Mouse (Mus musculus): ENCODE measurements at regions not wholly inside any gene's neighbourhood (a gene's known extent, or its start where the extent isn't known, plus 50 kb on each side); places are given as distances from the start of the nearest gene placed in this dataset.
A peak's percentile ranks its signal among the peaks of the same experiment; 100 is the strongest.
"Not testable (repeated sequence)": the region's sequence is repeated elsewhere in the genome, so short reads cannot be mapped to it uniquely, and the experiment has no call there.

- no peak for ATAC-seq (ENCODE audit: extremely low read depth, insufficient number of reproducible peaks, low FRiP score, poor library complexity, severe bottlenecking)
These were observed 433.5 kb upstream of the B3galt2 start for GRCm38 (mm10) chr1:143206995-143207394.

- ATAC-seq (ENCODE audit: extremely low read depth, insufficient number of reproducible peaks, low FRiP score, poor library complexity, severe bottlenecking) = no peak
These were observed 432.9 kb upstream of the B3galt2 start for GRCm38 (mm10) chr1:143207399-143208065.

- ATAC-seq (ENCODE audit: extremely low read depth, insufficient number of reproducible peaks, low FRiP score, poor library complexity, severe bottlenecking) = no peak
These were observed 423.1 kb upstream of the B3galt2 start for GRCm38 (mm10) chr1:143217401-143217800.

- ATAC-seq (ENCODE audit: extremely low read depth, insufficient number of reproducible peaks, low FRiP score, poor library complexity, severe bottlenecking) = no peak
These were observed 408.5 kb upstream of the B3galt2 start for GRCm38 (mm10) chr1:143231969-143232368.

- ATAC-seq (ENCODE audit: extremely low read depth, insufficient number of reproducible peaks, low FRiP score, poor library complexity, severe bottlenecking) = no peak
These were observed 381.8 kb upstream of the B3galt2 start for GRCm38 (mm10) chr1:143258470-143259215.

GRCm38 (mm10) chr1:143263263-143264038 lies 377.0 kb upstream of the B3galt2 start:
- ATAC-seq (ENCODE audit: extremely low read depth, insufficient number of reproducible peaks, low FRiP score, poor library complexity, severe bottlenecking) = no peak

- no peak for ATAC-seq (ENCODE audit: extremely low read depth, insufficient number of reproducible peaks, low FRiP score, poor library complexity, severe bottlenecking)
These were observed 375.2 kb upstream of the B3galt2 start for GRCm38 (mm10) chr1:143265216-143265615.

- no peak for ATAC-seq (ENCODE audit: extremely low read depth, insufficient number of reproducible peaks, low FRiP score, poor library complexity, severe bottlenecking)
These were observed 354.0 kb upstream of the B3galt2 start for GRCm38 (mm10) chr1:143286274-143286967.

GRCm38 (mm10) chr1:143287448-143287847 lies 353.0 kb upstream of the B3galt2 start:
- ATAC-seq (ENCODE audit: extremely low read depth, insufficient number of reproducible peaks, low FRiP score, poor library complexity, severe bottlenecking) = no peak

GRCm38 (mm10) chr1:143296555-143296954 lies 343.9 kb upstream of the B3galt2 start:
- ATAC-seq (ENCODE audit: extremely low read depth, insufficient number of reproducible peaks, low FRiP score, poor library complexity, severe bottlenecking) = no peak

GRCm38 (mm10) chr1:143307379-143307778 lies 333.1 kb upstream of the B3galt2 start:
- ATAC-seq (ENCODE audit: extremely low read depth, insufficient number of reproducible peaks, low FRiP score, poor library complexity, severe bottlenecking) = no peak

GRCm38 (mm10) chr1:143318381-143318780 lies 322.1 kb upstream of the B3galt2 start:
- ATAC-seq (ENCODE audit: extremely low read depth, insufficient number of reproducible peaks, low FRiP score, poor library complexity, severe bottlenecking) = no peak

GRCm38 (mm10) chr1:143319568-143319967 lies 320.9 kb upstream of the B3galt2 start:
- 0 out of 2 replicates have a peak, but pooled peaks have one; percentile 13 for ATAC-seq (ENCODE audit: extremely low read depth, insufficient number of reproducible peaks, low FRiP score, poor library complexity, severe bottlenecking)

GRCm38 (mm10) chr1:143351388-143351787 lies 289.1 kb upstream of the B3galt2 start:
- no peak for ATAC-seq (ENCODE audit: extremely low read depth, insufficient number of reproducible peaks, low FRiP score, poor library complexity, severe bottlenecking)

GRCm38 (mm10) chr1:143360256-143360655 lies 280.2 kb upstream of the B3galt2 start:
- ATAC-seq (ENCODE audit: extremely low read depth, insufficient number of reproducible peaks, low FRiP score, poor library complexity, severe bottlenecking) = not testable (repeated sequence)

- ATAC-seq (ENCODE audit: extremely low read depth, insufficient number of reproducible peaks, low FRiP score, poor library complexity, severe bottlenecking) = no peak
These were observed 248.6 kb upstream of the B3galt2 start for GRCm38 (mm10) chr1:143391851-143392250.

All from neutrophil, adult 5-6 weeks (primary cell).